Mouse (Mus musculus): ENCODE measurements around the gene Uggt2. TPM values are rescaled to one million over a fixed set of nuclear protein-coding genes. Genes with fewer than 3 reads are reported as not detected.

The Uggt2 gene
- polyA plus RNA-seq (2017; shearing (Covaris generic)): 1.9 TPM

GRCm38 (mm10) chr14:119098851-119099569 is at the start of gene Uggt2:
Gene Uggt2 (minus strand): TSS chr14:119099430.

GRCm38 (mm10) chr14:119137906-119138785 is 38.9 kb upstream of the Uggt2 start, which contains the start of gene Hs6st3:
Gene Hs6st3 (plus strand): TSS chr14:119138341.

GRCm38 (mm10) chr14:118937533-118938492 is 161.4 kb downstream of the Uggt2 start, which contains the start of gene Dnajc3:
Gene Dnajc3 (plus strand): TSS chr14:118937976.

Other genes with a start within 250 kb of the Uggt2 start
- 11.9 TPM for gene Dzip1, start 174.0 kb downstream of the Uggt2 start, polyA plus RNA-seq (2017; shearing (Covaris generic))
- 24.8 TPM for gene Dnajc3, start 161.5 kb downstream of the Uggt2 start, polyA plus RNA-seq (2017; shearing (Covaris generic))
- gene Hs6st3, start 38.9 kb upstream of the Uggt2 start, polyA plus RNA-seq (2017; shearing (Covaris generic)): not detected

All from CD4-positive, CD25-positive, alpha-beta regulatory T cell, adult 9 weeks (primary cell).